Mouse (Mus musculus): Measurements from ENCODE around the gene Mapk8ip2. TPM values are rescaled to one million over a fixed set of nuclear protein-coding genes. Genes with fewer than 3 reads are reported as not detected.

Gene Mapk8ip2
- total RNA-seq, 4 experiments from 2014 or later, result 240 to 262 (median 246) TPM

DNA sequence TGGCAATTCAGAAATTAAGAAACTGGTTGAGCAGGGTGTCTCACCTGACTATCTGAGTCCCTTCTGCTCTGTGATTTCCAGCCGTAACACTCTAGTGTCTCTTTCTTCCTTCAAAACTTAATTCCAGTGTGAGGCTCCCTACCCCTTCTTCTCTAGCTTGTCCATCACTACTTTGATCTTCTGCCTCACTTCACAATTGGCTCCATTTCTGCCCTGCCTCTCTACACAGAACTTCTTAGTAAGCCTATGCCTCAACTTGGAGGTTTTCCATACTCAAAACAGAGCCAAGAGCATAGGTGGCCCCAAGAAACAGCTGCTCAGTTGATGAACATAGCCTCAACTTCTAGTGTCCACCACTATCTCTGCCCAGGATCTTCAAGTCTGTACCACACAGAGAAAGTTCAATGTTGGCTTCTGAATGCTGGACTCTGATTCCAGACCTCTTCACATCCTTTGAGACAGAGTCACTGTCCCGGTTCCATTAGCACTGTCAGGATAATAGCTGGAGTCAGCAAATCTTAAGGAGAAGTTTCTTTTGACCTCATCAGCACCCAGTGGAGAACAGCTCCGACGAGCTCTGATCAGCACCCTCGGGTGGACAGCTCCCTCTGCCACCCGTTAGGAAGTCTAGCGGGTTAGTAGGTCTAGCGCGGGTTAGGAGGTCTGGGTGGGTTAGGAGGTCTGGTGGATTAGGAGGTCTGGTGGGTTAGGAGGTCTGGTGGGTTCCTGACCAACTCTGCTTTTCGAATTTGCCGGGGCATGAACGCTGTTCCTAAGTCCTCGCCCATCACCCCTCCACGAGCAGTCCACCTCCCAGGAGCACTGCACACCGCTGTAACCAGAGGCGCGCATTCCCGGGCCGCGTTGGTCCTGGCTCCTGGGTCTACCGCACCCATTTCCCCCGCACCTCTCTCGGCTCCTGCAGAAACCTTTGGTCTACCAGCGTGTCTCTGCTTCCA is 528 bp upstream of the Mapk8ip2 start:
- no peak for DNase-seq (ENCODE audit: low spot score in 2 of 2)

DNA sequence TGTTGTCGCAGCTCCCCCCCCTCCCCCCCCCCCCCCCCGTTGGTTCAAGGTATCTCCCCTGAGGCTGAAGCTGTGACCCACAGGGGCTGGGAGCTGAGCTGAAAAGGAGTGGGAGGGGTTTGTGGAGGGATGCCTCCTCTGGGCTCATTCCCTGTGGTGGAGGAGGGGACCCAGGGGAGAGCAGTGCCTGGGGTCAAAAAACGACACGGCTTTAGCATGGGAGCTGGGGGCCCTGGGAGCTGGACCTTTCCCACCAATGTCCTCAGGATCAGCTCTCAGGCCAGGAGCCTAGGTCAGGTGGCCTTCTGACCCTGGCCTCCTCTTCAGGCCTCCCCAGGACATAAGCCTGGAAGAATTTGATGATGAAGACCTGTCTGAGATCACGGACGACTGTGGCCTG is 1.1 kb downstream of the Mapk8ip2 start:
- no peak for DNase-seq (ENCODE audit: low spot score in 2 of 2)

DNA sequence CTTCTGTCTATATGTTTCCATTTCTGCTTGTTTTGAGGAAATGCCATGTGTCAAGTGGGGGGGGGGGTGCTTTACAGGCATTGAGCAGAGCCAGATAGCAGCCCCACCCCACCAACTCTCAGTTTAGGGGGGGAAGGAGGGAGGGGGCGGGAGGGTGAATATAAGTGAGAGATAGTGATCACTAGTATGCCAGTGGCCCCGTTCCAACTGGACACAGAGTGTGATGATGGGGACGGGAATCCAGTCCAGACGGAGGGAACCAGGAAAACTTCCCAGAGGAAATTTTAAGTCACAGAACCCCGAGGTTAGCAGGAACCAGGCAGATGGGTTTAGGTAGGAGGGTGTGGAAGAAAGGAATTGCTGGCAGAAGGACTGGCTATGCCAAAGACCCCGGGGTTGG is 1.9 kb downstream of the Mapk8ip2 start:
- no peak for DNase-seq (ENCODE audit: low spot score in 2 of 2)

DNA sequence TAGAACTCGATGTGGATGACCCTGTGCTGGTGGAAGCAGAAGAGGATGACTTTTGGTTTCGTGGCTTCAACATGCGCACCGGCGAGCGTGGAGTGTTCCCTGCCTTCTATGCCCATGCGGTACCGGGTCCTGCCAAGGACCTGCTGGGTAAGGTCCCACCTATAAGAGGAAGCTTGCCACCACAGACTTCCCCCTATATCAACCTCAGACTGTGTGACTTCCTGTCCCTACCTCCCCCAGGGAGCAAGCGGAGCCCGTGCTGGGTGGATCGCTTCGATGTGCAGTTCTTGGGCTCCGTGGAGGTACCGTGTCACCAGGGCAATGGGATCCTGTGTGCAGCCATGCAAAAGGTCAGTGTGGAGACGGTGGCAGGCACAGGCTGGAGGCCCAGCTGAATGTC is 5.2 kb downstream of the Mapk8ip2 start:
- no peak for DNase-seq (ENCODE audit: low spot score in 2 of 2)

DNA sequence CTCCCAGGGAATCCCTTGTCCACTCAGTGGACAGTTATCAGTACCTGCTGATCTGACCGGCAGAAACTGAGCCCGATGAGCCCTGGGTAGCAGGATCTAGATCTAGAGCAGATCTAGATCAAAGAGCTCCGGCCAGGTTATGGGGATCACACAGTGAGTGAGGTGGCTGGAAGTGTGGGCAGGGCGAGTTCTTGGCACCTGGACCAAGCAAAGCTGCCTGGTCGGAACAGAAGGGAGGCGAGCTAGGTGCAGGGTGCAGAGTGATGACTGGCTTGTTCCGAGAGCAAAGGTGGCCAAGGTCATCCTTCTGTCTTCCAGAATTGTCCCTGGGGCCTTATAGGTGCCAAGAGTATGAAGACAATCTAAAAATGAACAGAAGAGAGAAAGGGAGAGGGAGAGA is 6.1 kb downstream of the Mapk8ip2 start:
- no peak for DNase-seq (ENCODE audit: low spot score in 2 of 2)

DNA sequence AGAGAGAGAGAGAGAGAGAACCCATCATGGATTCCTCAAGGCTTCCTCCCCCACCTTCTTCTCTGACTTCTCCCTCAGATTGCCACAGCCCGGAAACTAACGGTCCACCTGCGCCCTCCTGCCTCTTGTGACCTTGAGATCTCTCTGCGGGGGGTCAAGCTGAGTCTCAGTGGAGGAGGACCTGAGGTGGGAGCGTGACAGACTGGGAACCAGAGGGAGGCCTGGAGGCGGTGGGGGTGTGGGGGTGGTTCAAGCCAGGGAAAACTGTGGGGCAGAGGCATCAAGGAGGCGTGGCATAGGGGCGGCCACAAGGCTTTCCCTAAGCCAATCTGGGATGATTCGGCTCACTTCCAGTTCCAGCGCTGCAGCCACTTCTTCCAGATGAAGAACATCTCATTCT is 6.6 kb downstream of the Mapk8ip2 start:
- DNase-seq (ENCODE audit: low spot score in 2 of 2), result no peak

DNA sequence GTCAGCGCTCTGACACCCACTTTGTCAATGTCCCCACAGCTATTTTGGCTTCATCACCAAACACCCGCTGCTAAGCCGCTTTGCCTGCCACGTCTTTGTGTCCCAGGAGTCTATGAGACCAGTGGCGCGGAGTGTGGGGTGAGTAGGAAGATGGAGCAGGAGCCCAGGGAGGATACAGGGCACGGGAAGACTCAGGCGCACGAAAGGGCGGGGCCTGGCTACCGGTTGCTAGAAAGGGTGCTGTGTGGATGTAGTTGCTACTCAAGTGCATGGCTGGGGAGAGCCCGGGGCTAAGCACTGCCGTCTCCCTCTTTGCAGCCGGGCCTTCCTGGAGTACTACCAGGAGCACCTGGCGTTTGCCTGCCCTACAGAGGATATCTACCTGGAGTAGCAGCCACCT is 7.6 kb downstream of the Mapk8ip2 start:
- DNase-seq (ENCODE audit: low spot score in 2 of 2), result no peak

DNA sequence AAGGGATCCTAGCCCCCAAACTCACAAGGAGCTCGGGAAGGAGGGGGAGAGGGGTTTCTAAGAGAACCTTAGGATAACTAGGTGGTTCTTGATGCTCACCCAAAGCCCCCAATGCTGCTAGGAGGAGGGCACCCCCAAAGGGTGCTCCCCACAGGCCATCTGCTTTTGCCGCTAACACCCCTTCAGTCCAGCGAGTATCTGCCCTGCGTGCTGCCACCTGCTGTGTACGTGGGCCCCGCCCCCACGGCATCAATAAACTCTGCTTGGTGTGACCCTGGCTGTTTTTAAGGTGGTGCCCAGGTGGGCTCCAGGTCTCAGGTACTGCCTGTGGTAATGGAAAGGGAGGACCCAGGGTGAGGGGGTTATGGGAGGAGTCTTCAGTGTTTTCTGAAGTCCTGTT is 8.5 kb downstream of the Mapk8ip2 start:
- DNase-seq (ENCODE audit: low spot score in 2 of 2), result no peak

DNA sequence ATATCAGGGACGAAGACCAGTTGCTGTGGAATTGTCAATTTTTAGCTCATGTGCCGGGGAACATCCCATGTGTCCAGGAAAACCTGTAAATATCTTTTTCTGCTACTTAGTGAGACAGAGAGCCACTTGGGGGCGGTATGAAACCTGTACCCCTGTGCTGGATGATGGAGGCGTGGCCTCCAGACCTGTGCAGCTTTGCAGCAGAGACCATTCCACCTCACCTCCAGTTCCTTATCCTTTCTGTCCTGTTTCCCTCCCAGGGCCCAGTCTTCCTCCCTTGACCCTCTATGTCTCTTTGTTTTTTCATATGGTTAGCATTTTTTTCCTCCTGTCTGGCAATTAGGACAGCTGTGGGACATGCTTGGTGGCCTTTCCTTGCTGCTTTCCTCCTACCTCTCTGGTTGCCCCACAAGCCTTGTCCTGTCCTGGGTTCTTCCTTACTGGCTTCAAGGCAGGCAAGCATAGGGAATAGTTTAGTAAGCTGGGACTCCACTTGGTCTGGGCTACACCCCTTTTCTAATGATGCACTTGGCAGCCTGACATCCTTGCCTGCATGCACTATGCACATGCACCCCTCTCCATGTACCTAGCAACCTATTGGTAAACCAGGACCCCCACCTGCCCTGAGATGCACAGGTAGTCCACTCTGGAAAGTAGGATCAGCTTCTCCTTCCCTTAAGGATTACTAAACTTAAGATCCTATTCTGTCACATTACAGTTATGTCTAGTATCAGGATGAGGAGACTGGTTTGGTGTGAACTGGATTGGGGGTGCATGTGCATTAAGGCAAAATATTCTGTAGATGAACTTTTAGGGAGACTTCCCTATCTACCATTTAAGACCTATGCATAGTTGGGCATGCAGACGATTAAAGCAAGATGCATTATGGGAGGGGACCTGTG is 9.9 kb downstream of the Mapk8ip2 start:
- no peak for DNase-seq (ENCODE audit: low spot score in 2 of 2)

DNA sequence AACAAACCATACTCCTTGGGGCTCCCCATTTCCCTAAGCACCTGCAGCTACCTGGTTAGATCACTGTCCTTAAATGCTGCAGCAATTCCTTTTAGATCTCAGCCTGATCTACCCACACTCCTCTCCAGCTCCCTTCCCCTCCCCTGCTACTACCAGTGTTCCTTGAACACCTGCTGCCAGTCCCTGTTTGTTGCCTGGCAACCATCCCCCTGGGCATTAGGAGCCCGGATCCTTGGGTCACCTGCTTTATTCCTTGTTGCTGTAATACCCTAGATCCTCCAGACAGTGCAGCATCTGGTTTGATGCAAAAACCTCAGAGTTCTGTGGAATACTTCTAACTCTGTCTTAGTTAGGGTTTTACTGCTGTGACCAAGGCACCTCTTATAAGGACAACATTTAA is 11.3 kb downstream of the Mapk8ip2 start:
- DNase-seq (ENCODE audit: low spot score in 2 of 2), result no peak

DNA sequence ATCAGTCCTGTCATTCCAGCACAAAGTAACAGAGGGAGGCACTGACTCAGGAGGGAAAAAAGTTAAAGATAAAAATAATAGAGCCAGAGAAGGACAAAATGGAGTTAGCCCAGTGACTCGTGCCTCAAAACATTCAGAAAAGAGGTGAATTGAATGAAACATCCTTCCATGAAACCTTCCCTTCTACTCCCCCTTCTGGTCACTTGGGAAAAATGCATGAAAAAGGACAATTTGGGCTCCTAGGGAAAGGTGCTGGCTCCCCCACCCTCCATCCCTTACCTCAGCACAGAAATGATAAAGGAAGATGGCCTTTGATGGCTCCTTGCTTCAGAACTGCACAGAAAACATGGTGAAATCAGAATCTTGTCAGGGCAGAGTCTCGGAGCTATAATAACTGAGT is 14.9 kb downstream of the Mapk8ip2 start:
- DNase-seq (ENCODE audit: low spot score in 2 of 2), result no peak

DNA sequence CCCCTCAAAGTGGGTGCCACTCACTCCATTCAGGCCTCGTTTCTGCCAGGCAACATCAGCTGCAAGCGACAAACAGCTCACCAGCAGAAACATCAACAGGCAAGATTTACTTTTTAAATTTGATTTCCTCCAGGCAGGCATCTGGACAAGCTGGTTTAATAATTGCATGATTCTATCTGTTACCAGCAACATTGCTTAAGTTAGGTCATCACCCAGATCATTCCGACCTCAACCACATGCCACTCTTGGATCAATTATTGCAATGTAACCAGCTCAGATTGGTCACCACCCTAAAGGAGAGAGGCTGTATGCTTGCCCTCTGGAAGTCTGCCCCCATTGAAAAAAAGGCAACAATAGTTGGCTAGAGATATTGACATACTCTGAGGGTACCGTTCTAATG is 17.8 kb downstream of the Mapk8ip2 start:
- DNase-seq (ENCODE audit: low spot score in 2 of 2), result no peak

DNA sequence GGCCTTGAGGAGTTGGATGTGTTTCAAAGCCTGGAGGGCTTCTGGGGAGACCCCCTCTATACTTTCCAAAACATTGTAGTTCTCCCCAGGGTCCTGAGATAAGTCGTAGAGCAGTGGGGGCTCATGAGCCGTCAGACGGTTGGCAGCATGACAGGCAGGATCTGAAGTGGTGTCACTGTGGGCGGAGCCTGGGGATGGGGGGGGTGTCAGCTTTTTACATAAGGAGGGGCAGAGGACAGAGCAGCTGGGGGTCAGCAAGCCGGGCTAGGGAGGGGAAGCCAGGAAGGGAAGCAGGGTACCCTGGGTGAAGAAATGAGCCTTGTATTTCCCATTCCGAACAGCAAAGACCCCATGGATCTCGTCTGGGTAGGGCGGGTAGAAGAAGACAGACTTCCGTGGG is 19.7 kb downstream of the Mapk8ip2 start:
- DNase-seq (ENCODE audit: low spot score in 2 of 2), result no peak

DNA sequence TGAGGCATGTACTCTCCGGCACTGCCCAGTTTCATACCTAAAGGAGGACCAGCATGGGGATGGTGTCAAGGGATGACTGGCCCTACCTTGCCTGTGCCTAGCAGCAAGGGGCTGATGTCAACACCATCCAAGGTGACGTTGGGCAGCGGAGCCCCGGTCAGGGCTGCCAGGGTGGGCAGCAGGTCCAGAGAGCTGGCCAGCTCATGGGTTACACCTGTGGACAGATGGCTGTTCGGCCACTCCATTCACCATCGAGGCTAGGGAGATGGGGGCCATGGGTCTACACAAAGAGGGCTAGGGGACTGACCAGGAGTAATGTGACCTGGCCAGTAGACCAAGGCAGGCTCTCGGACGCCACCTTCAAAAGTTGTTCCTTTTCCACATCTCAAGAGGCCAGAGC is 20.2 kb downstream of the Mapk8ip2 start:
- DNase-seq (ENCODE audit: low spot score in 2 of 2), result no peak

DNA sequence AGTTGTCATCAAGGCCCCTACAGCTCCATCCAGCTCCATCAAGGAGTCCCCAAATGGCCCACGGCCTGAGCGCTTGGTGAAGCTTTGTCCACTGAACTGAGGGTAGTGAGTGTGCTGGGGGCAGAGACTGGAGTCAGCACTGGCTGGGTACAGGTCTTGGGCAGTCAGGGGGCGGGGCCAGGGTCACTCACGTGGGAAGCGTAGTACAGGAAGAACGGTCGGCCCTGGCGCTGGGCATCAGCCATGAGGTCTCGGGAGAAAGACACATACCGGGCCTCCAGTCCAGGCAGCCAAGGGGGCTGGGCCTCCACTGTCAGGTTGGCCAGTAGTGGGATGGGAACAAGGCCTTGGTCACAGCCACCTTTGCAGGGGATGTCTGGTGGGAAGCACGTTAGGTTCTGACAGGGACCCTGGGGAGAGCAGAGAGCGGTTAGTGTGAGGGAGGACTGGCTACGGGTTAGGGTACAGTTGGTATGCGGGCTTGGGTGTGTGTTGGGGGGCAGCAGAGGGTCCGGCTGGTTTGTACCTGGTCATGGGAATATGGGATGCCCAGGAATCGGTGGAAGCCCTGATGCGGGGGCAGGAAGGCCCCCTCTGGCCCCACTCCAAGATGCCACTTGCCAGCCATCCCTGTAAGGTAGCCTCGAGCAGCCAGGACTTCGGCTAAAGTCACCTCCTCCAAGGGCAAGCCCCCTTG is 21.0 kb downstream of the Mapk8ip2 start:
- no peak for DNase-seq (ENCODE audit: low spot score in 2 of 2)

DNA sequence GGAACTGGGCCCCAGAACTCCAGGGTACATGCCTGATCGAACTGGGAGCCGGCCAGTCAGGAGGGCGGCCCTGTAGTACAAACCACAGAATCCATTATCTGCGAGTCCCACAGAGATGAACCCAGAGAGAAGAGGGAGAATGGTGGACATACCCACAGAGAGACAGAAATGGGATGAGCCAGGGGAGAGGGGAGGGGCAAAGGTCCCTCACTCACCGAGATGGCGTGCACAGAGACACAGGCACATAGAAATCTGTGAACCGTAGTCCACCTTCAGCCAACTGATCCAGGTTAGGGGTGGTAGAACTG is 21.5 kb downstream of the Mapk8ip2 start:
- no peak for DNase-seq (ENCODE audit: low spot score in 2 of 2)

DNA sequence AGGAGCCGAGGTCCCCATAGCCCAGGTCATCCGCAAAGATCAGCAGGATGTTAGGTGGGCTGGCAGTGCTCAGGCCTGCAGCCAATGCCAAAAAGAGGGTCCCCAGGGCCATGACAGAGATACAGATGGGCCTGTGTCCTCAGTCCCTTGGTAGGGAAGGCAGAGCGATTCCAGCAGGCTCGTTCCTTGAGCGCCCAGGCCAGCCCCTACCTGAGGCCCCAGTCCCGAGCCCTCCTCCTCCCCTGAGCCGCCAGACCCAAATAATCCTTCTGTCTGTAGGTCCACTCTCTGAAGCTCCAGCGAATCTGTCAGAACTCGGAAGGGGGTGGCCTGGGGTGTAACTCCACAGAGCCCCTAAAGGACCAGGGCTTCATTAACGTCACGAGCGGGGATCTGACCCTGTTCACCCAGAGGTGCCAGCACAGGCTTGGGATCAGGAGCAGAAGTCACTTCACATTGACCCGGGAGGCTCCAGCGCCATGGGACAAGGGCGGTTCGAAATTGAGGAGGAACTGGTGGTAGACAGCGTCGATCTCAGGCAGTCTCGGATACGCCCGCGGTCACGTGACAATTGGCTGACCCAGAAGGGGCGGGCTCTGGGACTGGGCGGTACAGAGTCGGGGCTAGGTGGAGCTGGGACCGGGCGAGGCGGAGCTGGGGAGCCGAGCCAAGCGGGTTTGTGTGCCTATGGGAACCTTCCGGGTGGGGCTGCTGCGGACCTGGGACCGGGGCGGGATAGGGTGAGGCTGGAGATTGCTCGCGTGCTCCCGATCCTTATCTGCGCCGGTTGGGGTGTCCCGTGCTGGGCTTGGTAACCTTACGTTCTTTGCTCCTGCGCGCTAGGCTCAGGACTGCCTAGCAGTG is 22.1 kb downstream of the Mapk8ip2 start:
- DNase-seq (ENCODE audit: low spot score in 2 of 2), result peak; percentile 81 to 93

DNA sequence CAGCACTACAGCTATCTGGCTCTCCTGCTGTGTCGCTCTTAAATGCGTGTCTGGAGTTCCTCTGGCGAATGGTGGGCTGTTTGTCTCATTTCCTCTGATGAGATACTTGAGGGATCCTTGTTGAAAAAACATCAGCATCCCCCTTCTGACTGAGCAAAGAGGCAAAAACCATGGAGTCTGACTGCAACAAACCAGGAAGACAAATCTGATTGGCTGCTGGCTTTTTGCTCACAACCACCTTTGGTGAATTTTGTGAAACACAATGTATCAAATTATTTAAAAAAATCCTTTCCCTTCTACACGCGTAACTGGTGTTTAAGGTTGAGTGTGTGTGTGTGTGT is 22.7 kb downstream of the Mapk8ip2 start:
- no peak for DNase-seq (ENCODE audit: low spot score in 2 of 2)

DNA sequence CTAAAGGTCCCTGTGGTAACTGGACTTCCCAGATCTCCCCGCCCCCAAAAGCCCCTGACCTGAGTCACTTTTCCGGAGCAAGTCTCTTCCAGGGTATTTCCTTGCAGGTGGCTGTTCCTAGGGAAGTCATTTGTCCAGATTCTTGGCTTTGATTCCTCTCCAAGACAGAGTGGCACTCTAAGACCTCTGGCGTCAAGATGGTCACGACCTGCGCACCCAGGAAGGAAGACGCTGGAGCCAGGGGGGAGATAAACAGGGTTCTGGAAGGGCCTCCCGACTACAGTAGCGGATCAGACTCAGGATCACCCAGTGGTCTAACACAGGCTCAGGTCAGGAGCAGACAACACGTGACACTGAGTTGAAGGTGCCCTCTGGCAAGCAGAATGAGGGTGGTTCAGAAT is 23.4 kb downstream of the Mapk8ip2 start, which contains the start of gene Arsa:
Gene Arsa (minus strand): TSS at position 335 of the 401 bp plus-strand sequence.
- no peak for DNase-seq (ENCODE audit: low spot score in 2 of 2)

DNA sequence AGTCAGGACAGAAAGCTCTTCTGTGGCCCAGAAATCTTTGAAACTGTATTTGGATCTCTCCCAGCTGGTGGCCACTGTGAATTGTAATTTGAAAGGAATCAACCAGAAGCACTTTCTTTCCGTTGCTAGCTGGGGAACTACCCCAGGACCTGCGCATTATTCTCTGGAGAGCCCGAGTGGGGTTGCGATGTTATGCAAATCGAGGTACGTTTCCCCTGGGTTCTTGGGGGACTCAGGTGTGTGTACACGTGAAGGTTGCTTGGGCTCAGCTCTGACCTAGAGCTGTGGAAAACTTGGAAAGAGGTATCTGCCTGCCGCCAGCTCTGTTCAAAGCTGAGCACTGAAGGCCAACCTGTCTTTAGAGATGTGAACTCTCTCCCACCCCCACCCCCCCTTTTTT is 24.1 kb downstream of the Mapk8ip2 start:
- no peak for DNase-seq (ENCODE audit: low spot score in 2 of 2)

DNA sequence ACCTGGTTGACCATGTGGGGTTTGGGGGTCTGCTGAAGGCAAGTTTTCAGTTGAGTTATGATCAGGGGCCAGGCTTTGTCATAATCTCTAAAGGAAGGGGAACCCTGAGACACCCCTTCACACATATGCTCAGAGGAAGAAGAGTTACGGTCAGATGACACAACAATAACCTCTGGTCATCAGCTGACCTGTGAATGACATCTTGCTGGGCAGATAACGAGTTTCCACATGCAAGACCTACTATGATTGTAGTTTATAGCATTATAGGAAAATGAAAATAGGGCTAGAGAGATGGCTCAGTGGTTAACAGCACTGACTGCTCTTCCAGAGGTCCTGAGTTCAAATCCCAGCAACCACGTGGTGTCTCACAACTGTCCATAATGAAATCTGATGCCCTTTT is 24.9 kb downstream of the Mapk8ip2 start:
- no peak for DNase-seq (ENCODE audit: low spot score in 2 of 2)
